Mouse (Mus musculus): ENCODE data around the gene Gpc5. TPM values are rescaled to one million over a fixed set of nuclear protein-coding genes. Genes with fewer than 3 reads are reported as not detected.
A peak's percentile ranks its signal among the peaks of the same experiment; 100 is the strongest.

Gpc5 gene
- total RNA-seq, 1 experiment, result 0.40 TPM

- H3K36me3 ChIP-seq (ENCODE audit: control insufficient read depth, insufficient read depth, low read length, poor library complexity, severe bottlenecking), result no peaks in the 10 kb centered on the region
- TF ChIP-seq ZC3H11A (IDR thresholded peaks at IDR 0.05; ENCODE audit: borderline replicate concordance, low read depth, low read length) (peak; percentile 49; the same call in 1 of the 2 replicates), HCFC1 (IDR thresholded peaks at IDR 0.05; ENCODE audit: borderline replicate concordance, insufficient read depth, low read length) (no peak)
- H3K27ac ChIP-seq (ENCODE audit: insufficient read depth, low read depth, low read length, poor library complexity, severe bottlenecking), result no peak overlapping the region
- in situ Hi-C loops (cut with MboI; ENCODE audit: low sequenced_read_pairs in 2 of 2, unreplicated experiment in 2 of 2), result no loop called here
- no peaks in the 10 kb centered on the region for H3K9me3 ChIP-seq (ENCODE audit: control insufficient read depth, insufficient read depth, low read depth, low read length)
- H3K4me3 ChIP-seq (ENCODE audit: insufficient read depth in 1 of 2, low read depth in 1 of 2, low read length in 2 of 2, poor library complexity in 1 of 2, severe bottlenecking in 1 of 2), result no peak overlapping the region
- no peak overlapping the region for H3K9ac ChIP-seq (ENCODE audit: insufficient read depth, low read depth, low read length, poor library complexity, severe bottlenecking)
- no peaks in the 10 kb centered on the region for H3K4me1 ChIP-seq (ENCODE audit: control insufficient read depth in 2 of 2, insufficient read depth in 2 of 2, low read length in 2 of 2, poor library complexity in 1 of 2)
- DNase-seq (ENCODE audit: low read depth, low spot score), result peak; percentile 19
Measured at GRCm38 (mm10) chr14:116559990-116560389, 1468.0 kb downstream of the Gpc5 start.
